In the genomic region with DNA sequence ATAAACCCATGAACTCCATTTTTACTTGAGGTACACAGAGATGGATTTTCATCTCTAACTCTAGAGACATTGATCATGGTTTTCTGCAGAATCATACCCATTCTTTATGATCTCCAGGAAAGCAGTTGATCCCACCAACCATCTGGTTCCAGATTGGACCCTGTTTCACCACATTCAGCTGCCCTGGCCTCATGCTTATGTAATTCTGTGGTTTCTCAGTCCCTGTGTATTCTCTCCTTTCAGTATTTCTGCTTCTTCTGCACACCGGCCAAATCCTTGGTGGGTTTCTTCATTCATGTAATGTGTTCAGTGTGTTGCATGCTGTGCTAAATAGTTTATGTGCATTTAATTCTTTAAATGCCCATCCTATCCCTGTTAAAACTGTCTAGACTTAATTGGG, we compare ENCODE assay signal across 18 mouse cellular contexts.
DNase-seq lines count a peak whose midpoint lies in the region; ATAC-seq and TF ChIP-seq lines count a peak whose summit lies in the region.
"Had no signal": no experiment of that assay in that cellular context is flagged by ENCODE, and none has a peak within 500 bp of the region (broad histone marks: within the 10 kb centered on the region; RNA-seq: fewer than 3 reads in every experiment).

No protein-coding gene starts in this region.

- no peak for TF ChIP-seq EP300 in heart, adult 2 months (IDR thresholded peaks at IDR 0.05; ENCODE audit: insufficient read depth, low read depth, low read length)

- no peak overlapping the region for H3K27ac ChIP-seq in heart, adult 2 months
- no peak overlapping the region for H3K27ac ChIP-seq in forebrain, embryonic 14.5 days (ENCODE audit: low read depth, low read length)
- H3K27ac ChIP-seq: embryonic facial prominence, embryonic 10.5 days; embryonic facial prominence, embryonic 12.5 days; forebrain, embryonic 13.5 days had no signal

- intact Hi-C loops in heart, adult 2 months (cut with DNase I), result no loop called here

- peaks cover 5% of the 10 kb centered on the region for H3K36me3 ChIP-seq in heart, adult 2 months (ENCODE audit: control insufficient read depth, insufficient read depth, low read length)
- H3K36me3 ChIP-seq in forebrain, embryonic 14.5 days (ENCODE audit: control insufficient read depth, insufficient read depth, low read length), result no peaks in the 10 kb centered on the region
- H3K36me3 ChIP-seq: embryonic facial prominence, embryonic 10.5 days; embryonic facial prominence, embryonic 12.5 days had no signal

- no peak for TF ChIP-seq POLR2A in heart, adult 2 months (IDR thresholded peaks at IDR 0.05; ENCODE audit: insufficient read depth, low read depth, low read length)

- no peak overlapping the region for H3K9ac ChIP-seq in heart, adult 2 months (ENCODE audit: low read depth, low read length)
- no peak overlapping the region for H3K9ac ChIP-seq in forebrain, embryonic 14.5 days (ENCODE audit: low read length)
- H3K9ac ChIP-seq: embryonic facial prominence, embryonic 12.5 days; forebrain, embryonic 13.5 days had no signal

- H3K4me1 ChIP-seq in heart, adult 2 months (ENCODE audit: control insufficient read depth, insufficient read depth, low read length), result no peaks in the 10 kb centered on the region
- no peaks in the 10 kb centered on the region for H3K4me1 ChIP-seq in forebrain, embryonic 14.5 days (ENCODE audit: control insufficient read depth, insufficient read depth, low read length)
- H3K4me1 ChIP-seq: embryonic facial prominence, embryonic 12.5 days had no signal

- TF ChIP-seq CTCF in heart, adult 2 months (IDR thresholded peaks at IDR 0.05), result no peak

- no peak overlapping the region for H3K4me2 ChIP-seq in forebrain, embryonic 14.5 days (ENCODE audit: low read length)
- H3K4me2 ChIP-seq: embryonic facial prominence, embryonic 12.5 days; forebrain, embryonic 13.5 days had no signal

- H3K4me3 ChIP-seq in heart, adult 2 months, result no peak overlapping the region
- H3K4me3 ChIP-seq in forebrain, embryonic 14.5 days (ENCODE audit: low read depth, low read length), result no peak overlapping the region
- H3K4me3 ChIP-seq: embryonic facial prominence, embryonic 10.5 days; embryonic facial prominence, embryonic 12.5 days; forebrain, embryonic 13.5 days had no signal

- H3K9me3 ChIP-seq in forebrain, embryonic 14.5 days (replicated peaks; ENCODE audit: control insufficient read depth, low read length), result no peaks in the 10 kb centered on the region
- H3K9me3 ChIP-seq: embryonic facial prominence, embryonic 10.5 days; embryonic facial prominence, embryonic 12.5 days; forebrain, embryonic 13.5 days had no signal

- H3K79me2 ChIP-seq in heart, adult 2 months (replicated peaks; ENCODE audit: control insufficient read depth, insufficient read depth, low read length), result no peaks in the 10 kb centered on the region

- 79% methylated on average over 1 of the region's 1 CpGs for WGBS in heart, adult 2 months
- WGBS in forebrain, embryonic 14.5 days, result 90% methylated on average over 1 of the region's 1 CpGs

- peak; percentile 88 for ATAC-seq in granulocyte monocyte progenitor cell, adult 5-6 weeks (replicated peaks; ENCODE audit: poor library complexity, severe bottlenecking)
- peak; percentile 90 for ATAC-seq in megakaryocyte progenitor cell, adult 5-6 weeks (replicated peaks; ENCODE audit: poor library complexity)
- ATAC-seq in forebrain, embryonic 14.5 days, result no peak
- ATAC-seq: forebrain, embryonic 16.5 days had no signal

- DNase-seq in 416B (ENCODE audit: low read depth), result peak; percentile 5
- DNase-seq in heart, adult 2 months, result no peak
- DNase-seq in forebrain, embryonic 14.5 days (ENCODE audit: low spot score), result no peak
- DNase-seq: adrenal gland, adult 2 months; adrenal gland, postnatal 10 days; adrenal gland, postnatal 25 days; cerebellum, adult 11 months; cerebellum, adult 18-20 months; cerebellum, adult 8-10 months; cerebellum, adult 9-11 months; cerebellum, postnatal 14 days; cerebellum, postnatal 36 days had no signal

- H3K27me3 ChIP-seq in heart, adult 2 months (ENCODE audit: control insufficient read depth, insufficient read depth, low read length), result no peaks in the 10 kb centered on the region
- H3K27me3 ChIP-seq in forebrain, embryonic 14.5 days (replicated peaks; ENCODE audit: control insufficient read depth, insufficient read depth, low read length), result no peaks in the 10 kb centered on the region
- H3K27me3 ChIP-seq: embryonic facial prominence, embryonic 12.5 days had no signal
